In the genomic region with DNA sequence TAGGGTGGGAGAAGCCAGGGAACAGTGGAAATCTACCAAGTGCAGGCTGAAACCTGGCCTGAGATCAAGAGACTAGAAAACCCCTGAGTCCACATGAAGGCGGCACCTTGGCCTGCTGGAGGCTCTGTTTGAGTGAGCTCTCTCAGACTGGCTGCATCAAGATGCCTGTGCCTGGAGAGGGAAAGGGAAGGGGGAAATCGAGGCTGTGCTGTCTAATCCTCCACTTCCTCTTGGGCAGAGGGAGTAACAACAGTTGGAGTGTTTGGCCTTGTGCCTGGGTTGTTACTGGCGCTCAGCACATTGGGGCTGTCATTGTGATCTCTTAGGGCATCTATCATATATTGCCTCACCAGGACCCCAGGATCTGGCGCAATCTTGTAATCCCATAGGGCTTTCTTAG, we compare ENCODE assay signal across 9 mouse cellular contexts. TPM values are rescaled to one million over a fixed set of nuclear protein-coding genes. Genes with fewer than 3 reads are reported as not detected.
A peak's percentile ranks its signal among the peaks of the same experiment; 100 is the strongest.
DNase-seq lines count a peak whose midpoint lies in the region.
"Had no signal": no experiment of that assay in that cellular context is flagged by ENCODE, and none has a peak within 500 bp of the region (broad histone marks: within the 10 kb centered on the region; RNA-seq: fewer than 3 reads in every experiment).

No protein-coding gene starts in this region.

- DNase-seq in adrenal gland, adult 2 months = peak; percentile 26
- no peak for DNase-seq in adrenal gland, adult 18-20 months (ENCODE audit: low spot score in 2 of 2)
- peak; percentile 96 for DNase-seq in heart, adult 11 months
- DNase-seq in heart, adult 8-10 months (ENCODE audit: low spot score) = no peak
- DNase-seq in ovary, postnatal 36 days (ENCODE audit: low spot score) = peak; percentile 14
- DNase-seq in ovary, adult 18-20 months (ENCODE audit: low spot score) = no peak
- no peak for DNase-seq in layer of hippocampus, postnatal 14 days (ENCODE audit: low spot score in 2 of 2)
- DNase-seq in testis, postnatal 14 days (ENCODE audit: low spot score) = no peak
- DNase-seq: thymus, postnatal 4 days had no signal

RNA-seq across cellular contexts. Expression of a gene that starts 36.4 kb away (rescaled TPM):
- total RNA-seq in adrenal gland, adult 2 months (2021) = 10 to 100 TPM in 1 of 2 experiments, 1 to 10 TPM in 1; 9.7 to 17.9 TPM
- 22.7 and 26.6 TPM in 2 replicates for polyA plus RNA-seq in adrenal gland, adult 2 months (2012; rRNA removed)
- 10 to 100 TPM in 1 of 2 experiments, 1 to 10 TPM in 1; 9.1 to 25.1 TPM for total RNA-seq in adrenal gland, adult 18-20 months (2021)
- 10 to 100 TPM; 42.1 to 59.3 (median 49.9) TPM for total RNA-seq in heart, adult 8-10 months (2022)
- total RNA-seq in layer of hippocampus, postnatal 14 days (2021) = 10 to 100 TPM; 11.4 to 13.1 TPM

Comparison
In these comparisons a context has a peak if more than half of its experiments do, and no peak if none do; other contexts are left out.
1. DNase-seq: peak in adrenal gland, adult 2 months (single experiment), heart, adult 11 months (single experiment) and ovary, postnatal 36 days (single experiment); none in adrenal gland, adult 18-20 months (0 of 2), heart, adult 8-10 months (single experiment), ovary, adult 18-20 months (single experiment), layer of hippocampus, postnatal 14 days (0 of 2) and testis, postnatal 14 days (single experiment).